8 mouse cellular contexts compared by ENCODE assay signal in genomic region chr17:29035506-29035905, GRCm38 (mm10). TPM values are rescaled to one million over a fixed set of nuclear protein-coding genes. Genes with fewer than 3 reads are reported as not detected.
DNase-seq lines count a peak whose midpoint lies in the region; ATAC-seq lines count a peak whose summit lies in the region.

No protein-coding gene starts in this region.

- H3K9ac ChIP-seq in heart, embryonic 11.5 days (ENCODE audit: low read depth, low read length) = no peak overlapping the region
- no peak overlapping the region for H3K9ac ChIP-seq in hindbrain, embryonic 14.5 days
- peak overlapping the region; percentile 92; the same call in 1 of the 2 replicates for H3K9ac ChIP-seq in midbrain, embryonic 12.5 days (replicated peaks)

- no peaks in the 10 kb centered on the region for H3K9me3 ChIP-seq in heart, embryonic 11.5 days (replicated peaks; ENCODE audit: control insufficient read depth, low read length)
- no peaks in the 10 kb centered on the region for H3K9me3 ChIP-seq in hindbrain, embryonic 14.5 days (ENCODE audit: control insufficient read depth, low read length)
- no peaks in the 10 kb centered on the region for H3K9me3 ChIP-seq in midbrain, embryonic 12.5 days

- H3K27me3 ChIP-seq in heart, embryonic 11.5 days (ENCODE audit: control insufficient read depth, insufficient read depth, low read length) = no peaks in the 10 kb centered on the region
- H3K27me3 ChIP-seq in hindbrain, embryonic 14.5 days (ENCODE audit: control insufficient read depth, insufficient read depth, low read length) = no peaks in the 10 kb centered on the region
- no peaks in the 10 kb centered on the region for H3K27me3 ChIP-seq in midbrain, embryonic 12.5 days

- no peak overlapping the region for H3K27ac ChIP-seq in heart, embryonic 11.5 days (ENCODE audit: low read depth, low read length)
- H3K27ac ChIP-seq in hindbrain, embryonic 14.5 days = no peak overlapping the region
- H3K27ac ChIP-seq in midbrain, embryonic 12.5 days (replicated peaks) = no peak overlapping the region

- no peak for DNase-seq in heart, postnatal 25 days (ENCODE audit: low spot score)
- DNase-seq in ZHBTc4 (ENCODE audit: low read depth, low spot score) = peak; percentile 29
- DNase-seq in hindbrain, embryonic 14.5 days (ENCODE audit: low spot score) = no peak
- no peak for DNase-seq in retina, postnatal 1 day
- no peak for DNase-seq in ovary, postnatal 36 days (ENCODE audit: low spot score)
- DNase-seq in gastrocnemius, postnatal 25 days = no peak

- H3K4me3 ChIP-seq in heart, embryonic 11.5 days (ENCODE audit: low read depth, low read length) = peak overlapping the region; percentile 61
- H3K4me3 ChIP-seq in hindbrain, embryonic 14.5 days (replicated peaks; ENCODE audit: low read length) = peak overlapping the region; percentile 60
- H3K4me3 ChIP-seq in midbrain, embryonic 12.5 days = peak overlapping the region; percentile 77

- intact Hi-C loops in heart, postnatal 25 days (cut with DNase I) = no loop called here

- H3K36me3 ChIP-seq in heart, embryonic 11.5 days (ENCODE audit: control insufficient read depth, insufficient read depth, low read length) = peaks cover 37% of the 10 kb centered on the region
- H3K36me3 ChIP-seq in hindbrain, embryonic 14.5 days (replicated peaks; ENCODE audit: control insufficient read depth, insufficient read depth) = peaks cover 52% of the 10 kb centered on the region
- H3K36me3 ChIP-seq in midbrain, embryonic 12.5 days = peaks cover 43% of the 10 kb centered on the region

- H3K4me1 ChIP-seq in heart, embryonic 11.5 days (ENCODE audit: control insufficient read depth, insufficient read depth, low read length) = peaks cover 17% of the 10 kb centered on the region
- peaks cover 37% of the 10 kb centered on the region for H3K4me1 ChIP-seq in hindbrain, embryonic 14.5 days (replicated peaks; ENCODE audit: control insufficient read depth, insufficient read depth, low read length)
- peaks cover 36% of the 10 kb centered on the region for H3K4me1 ChIP-seq in midbrain, embryonic 12.5 days

- ATAC-seq in heart, embryonic 11.5 days (replicated peaks; ENCODE audit: insufficient number of reproducible peaks, low FRiP score, low TSS enrichment) = no peak
- ATAC-seq in hindbrain, embryonic 14.5 days (ENCODE audit: low FRiP score) = no peak
- ATAC-seq in midbrain, embryonic 12.5 days (ENCODE audit: low FRiP score, low read depth) = no peak

- peak overlapping the region; percentile 97 for H3K4me2 ChIP-seq in heart, embryonic 11.5 days
- peak overlapping the region; percentile 99 for H3K4me2 ChIP-seq in hindbrain, embryonic 14.5 days (replicated peaks)
- H3K4me2 ChIP-seq in midbrain, embryonic 12.5 days (replicated peaks) = peak overlapping the region; percentile 94

RNA-seq across cellular contexts. Expression of gene Srsf3, which starts 3.1 kb away (rescaled TPM):
- 420 and 433 TPM in 2 replicates for polyA plus RNA-seq in heart, embryonic 11.5 days (2014; fragmentation: Nextera tagmentation; extraction: Ambion mirVana)
- 10 to 100 TPM; 68.9 to 75.4 TPM for total RNA-seq in heart, postnatal 25 days (2021)
- polyA plus RNA-seq in hindbrain, embryonic 14.5 days (2014; fragmentation: Nextera tagmentation; extraction: Ambion mirVana) = 446 and 460 TPM in 2 replicates
- 730 and 734 TPM in 2 replicates for polyA plus RNA-seq in midbrain, embryonic 12.5 days (2016; fragmentation: Nextera tagmentation; extraction: Ambion mirVana)
- total RNA-seq in gastrocnemius, postnatal 25 days (2021) = 10 to 100 TPM; 36.4 to 48.2 TPM

RNA-seq across cellular contexts. Expression of gene Stk38, which starts 27.7 kb away (rescaled TPM):
- polyA plus RNA-seq in heart, embryonic 11.5 days (2014; fragmentation: Nextera tagmentation; extraction: Ambion mirVana) = 92.7 and 98.4 TPM in 2 replicates
- 10 to 100 TPM; 32.8 to 38.2 TPM for total RNA-seq in heart, postnatal 25 days (2021)
- polyA plus RNA-seq in hindbrain, embryonic 14.5 days (2014; fragmentation: Nextera tagmentation; extraction: Ambion mirVana) = 75.6 and 85.0 TPM in 2 replicates
- polyA plus RNA-seq in midbrain, embryonic 12.5 days (2016; fragmentation: Nextera tagmentation; extraction: Ambion mirVana) = 150 and 151 TPM in 2 replicates
- 10 to 100 TPM; 25.2 to 26.4 TPM for total RNA-seq in gastrocnemius, postnatal 25 days (2021)

RNA-seq across cellular contexts. Expression of gene Cdkn1a, which starts 55.3 kb away (rescaled TPM):
- polyA plus RNA-seq in heart, embryonic 11.5 days (2014; fragmentation: Nextera tagmentation; extraction: Ambion mirVana) = 39.3 TPM in 2 replicates
- 100 to 1,000 TPM in 1 of 2 experiments, 10 to 100 TPM in 1; 30.1 to 102 TPM for total RNA-seq in heart, postnatal 25 days (2021)
- 79.5 and 97.7 TPM in 2 replicates for polyA plus RNA-seq in hindbrain, embryonic 14.5 days (2014; fragmentation: Nextera tagmentation; extraction: Ambion mirVana)
- 23.5 and 24.8 TPM in 2 replicates for polyA plus RNA-seq in midbrain, embryonic 12.5 days (2016; fragmentation: Nextera tagmentation; extraction: Ambion mirVana)
- total RNA-seq in gastrocnemius, postnatal 25 days (2021) = 10 to 100 TPM; 30.4 to 42.0 TPM
